Mouse (Mus musculus) forebrain, embryonic 12.5 days (tissue): ENCODE measurements at regions not wholly inside any gene's neighbourhood (a gene's known extent, or its start where the extent isn't known, plus 50 kb on each side); places are given as distances from the start of the nearest gene placed in this dataset.
A peak's percentile ranks its signal among the peaks of the same experiment; 100 is the strongest.

Experiments used
- ATAC-seq: fragments of 200-750 bp; cut with Nextera tagmentation; 2 replicates; pipeline ENCODE4 v1.8.0; 2017; ENCODE audit warnings: moderate TSS enrichment; ENCODE audit not compliant: low FRiP score
- H3K27ac ChIP-seq: fragments of 300-500 bp; sonication (generic); 2 replicates; pipeline ENCODE4 v1.5.1; 2016; ENCODE audit warnings: mild to moderate bottlenecking
- H3K27me3 ChIP-seq: fragments of 300-500 bp; sonication (generic); 2 replicates; pipeline ENCODE4 v1.6.1; 2016; ENCODE audit warnings: mild to moderate bottlenecking
- H3K36me3 ChIP-seq: fragments of 300-500 bp; sonication (generic); replicated peaks from 2 replicates; pipeline ENCODE4 v1.6.1; 2016; ENCODE audit warnings: mild to moderate bottlenecking
- H3K4me1 ChIP-seq: fragments of 300-500 bp; sonication (generic); 2 replicates; pipeline ENCODE4 v1.6.1; 2016
- H3K4me2 ChIP-seq: fragments of 300-500 bp; sonication (generic); 2 replicates; pipeline ENCODE4 v1.6.1; 2016; ENCODE audit warnings: mild to moderate bottlenecking, moderate library complexity
- H3K4me3 ChIP-seq: fragments of 300-500 bp; sonication (generic); replicated peaks from 2 replicates; pipeline ENCODE4 v1.5.1; 2016; ENCODE audit warnings: mild to moderate bottlenecking
- H3K9ac ChIP-seq: fragments of 300-500 bp; sonication (generic); 2 replicates; pipeline ENCODE4 v1.6.1; 2016; ENCODE audit warnings: mild to moderate bottlenecking
- H3K9me3 ChIP-seq: fragments of 300-500 bp; sonication (generic); 2 replicates; pipeline ENCODE4 v1.6.1; 2016
- WGBS: fragments of 180-500 bp; shearing (Covaris S2); methylation state at CpG from one replicate; pipeline ENCODE4 v1.1.7; 2016; 5-methylcytosine and 5-hydroxymethylcytosine counted together

DNA sequence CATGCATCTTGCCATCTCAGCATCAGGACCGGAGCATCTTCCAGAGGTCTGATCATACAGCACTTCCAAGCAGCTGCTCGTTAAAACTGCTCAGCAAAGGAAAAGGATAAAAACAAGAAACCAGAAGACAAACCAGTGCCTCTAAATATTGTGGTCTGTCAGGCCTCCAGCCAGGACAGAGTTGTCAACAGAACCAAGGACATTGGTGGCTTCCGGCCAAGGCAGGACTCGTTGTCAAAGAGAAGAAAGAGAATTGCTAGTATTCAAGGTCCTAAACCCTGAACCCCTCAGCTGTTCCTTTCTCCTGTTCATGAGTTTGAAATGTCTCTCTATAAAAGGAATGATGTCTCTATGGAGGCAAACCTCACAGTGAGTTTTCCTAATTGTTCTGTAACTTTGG, 155.0 kb downstream of the Sp3 start:
- no peak for ATAC-seq
- Histone ChIP-seq H3K4me1 (peaks cover 2% of the 10 kb centered on the region; the same call in 1 of the 2 replicates), H3K9me3 (no peaks in the 10 kb centered on the region), H3K4me2 (no peak overlapping the region), H3K9ac (no peak overlapping the region), H3K4me3 (no peak overlapping the region), H3K27me3 (no peaks in the 10 kb centered on the region), H3K36me3 (no peaks in the 10 kb centered on the region), H3K27ac (no peak overlapping the region)
- WGBS: 66% methylated on average over 4 of the region's 4 CpGs

DNA sequence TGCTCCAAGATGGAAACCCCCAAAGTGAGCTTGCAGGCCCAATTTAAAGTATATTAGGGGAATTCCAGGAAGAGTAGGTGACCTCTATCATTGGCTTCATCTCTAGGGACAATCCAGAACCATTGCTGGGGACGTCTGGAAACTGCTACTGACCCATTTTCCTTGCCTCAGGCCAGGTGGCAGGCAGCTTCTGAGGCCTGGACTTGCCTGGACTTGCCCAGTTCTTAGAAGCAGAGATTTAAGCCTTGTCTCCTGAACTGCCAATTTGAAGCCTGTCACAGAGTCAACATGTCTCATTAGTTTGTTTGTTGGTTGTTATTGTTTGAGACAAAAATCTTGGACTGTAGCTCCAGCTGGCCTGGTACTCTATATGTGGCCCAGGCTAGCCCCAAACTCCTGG, 151.1 kb downstream of the Sp3 start:
- Histone ChIP-seq H3K36me3 (no peaks in the 10 kb centered on the region), H3K9ac (no peak overlapping the region), H3K9me3 (no peaks in the 10 kb centered on the region), H3K4me3 (no peak overlapping the region), H3K27me3 (no peaks in the 10 kb centered on the region), H3K4me1 (peaks cover 2% of the 10 kb centered on the region; the same call in 1 of the 2 replicates), H3K27ac (no peak overlapping the region), H3K4me2 (no peak overlapping the region)
- no peak for ATAC-seq
- 19% methylated on average over 1 of the region's 1 CpGs for WGBS

DNA sequence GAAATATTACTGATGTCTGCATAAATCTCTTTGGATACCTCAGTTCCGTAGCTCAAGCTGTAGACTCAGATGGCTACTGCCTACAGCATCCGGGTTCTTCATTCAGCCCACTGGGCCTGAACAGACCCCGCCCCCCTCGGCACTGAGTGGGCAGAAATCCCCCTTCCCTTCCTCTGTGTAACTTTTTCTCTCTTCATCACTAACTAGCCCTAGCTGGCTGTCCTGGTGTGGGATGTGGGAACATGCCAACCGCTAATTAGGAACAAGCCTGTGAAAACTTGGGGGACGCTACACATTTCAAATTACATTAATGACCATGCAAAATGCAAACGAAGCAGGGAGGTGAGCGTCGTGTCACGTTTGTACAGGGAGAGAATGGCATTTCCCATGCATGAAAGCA, 147.5 kb downstream of the Sp3 start:
- H3K9me3 ChIP-seq: no peaks in the 10 kb centered on the region
- no peaks in the 10 kb centered on the region; the same call in 1 of the 2 replicates for H3K4me1 ChIP-seq
- peak; percentile 61; the same call in 1 of the 2 replicates for ATAC-seq
- no peak overlapping the region for H3K4me3 ChIP-seq
- WGBS: 68% methylated on average over 10 of the region's 10 CpGs
- H3K4me2 ChIP-seq: no peak overlapping the region
- no peak overlapping the region for H3K27ac ChIP-seq
- H3K27me3 ChIP-seq: no peaks in the 10 kb centered on the region
- H3K36me3 ChIP-seq: no peaks in the 10 kb centered on the region
- no peak overlapping the region for H3K9ac ChIP-seq

DNA sequence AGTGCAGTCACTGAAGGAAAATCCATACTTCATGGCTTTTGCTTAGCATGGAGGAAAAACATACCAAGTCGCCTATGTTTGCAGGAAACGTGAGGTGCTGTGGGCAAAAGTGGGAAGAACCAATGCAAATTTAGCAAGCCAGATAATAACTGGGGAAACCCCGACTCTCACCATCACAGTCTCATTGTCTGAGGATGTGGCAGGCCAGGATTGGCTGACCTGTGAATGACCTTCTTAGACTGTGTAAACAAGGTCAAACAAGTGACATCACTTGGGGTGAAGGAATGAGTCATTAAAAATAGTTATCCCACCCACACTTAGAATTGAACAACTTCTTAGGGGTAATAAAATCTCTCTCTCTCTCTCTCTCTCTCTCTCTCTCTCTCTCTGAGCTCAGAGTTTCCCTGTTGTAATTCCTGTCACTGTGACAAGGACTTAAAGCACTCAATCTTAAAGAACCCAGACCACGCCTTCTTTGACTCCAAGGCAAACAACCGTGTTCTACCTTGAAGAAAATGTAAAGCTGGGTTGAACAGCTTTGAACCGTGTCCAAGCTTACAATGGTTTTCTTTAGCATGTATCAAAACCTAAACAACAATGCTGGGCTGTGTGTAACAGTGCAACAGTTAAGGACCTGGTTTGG, 142.0 kb downstream of the Sp3 start:
- no peaks in the 10 kb centered on the region for H3K36me3 ChIP-seq
- H3K9me3 ChIP-seq: no peaks in the 10 kb centered on the region
- no peaks in the 10 kb centered on the region for H3K4me1 ChIP-seq
- H3K4me2 ChIP-seq: no peak overlapping the region
- no peak overlapping the region for H3K9ac ChIP-seq
- H3K27ac ChIP-seq: no peak overlapping the region
- H3K4me3 ChIP-seq: no peak overlapping the region
- WGBS: 59% methylated on average over 6 of the region's 6 CpGs
- no peak for ATAC-seq
- H3K27me3 ChIP-seq: no peaks in the 10 kb centered on the region

DNA sequence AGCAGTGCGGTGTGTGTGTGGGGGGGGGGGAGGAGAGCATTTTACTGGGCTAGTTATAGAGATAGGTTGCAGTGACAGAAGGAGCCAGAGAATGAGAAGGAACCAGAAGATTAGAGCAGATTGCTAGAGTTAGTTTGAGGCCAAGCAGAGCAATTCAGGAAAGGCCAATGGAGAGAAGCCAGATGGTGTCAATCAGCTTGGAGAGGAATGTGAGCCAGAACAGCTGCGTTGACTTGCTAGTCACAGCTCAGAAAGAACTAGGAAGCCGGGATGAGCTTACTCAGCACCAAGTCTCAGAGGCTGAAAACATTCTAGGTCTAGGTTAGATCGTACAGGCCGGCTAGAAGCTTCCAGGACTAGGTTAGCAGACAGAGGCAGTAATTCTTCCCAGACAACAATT, 140.6 kb downstream of the Sp3 start:
- Histone ChIP-seq H3K9me3 (no peaks in the 10 kb centered on the region), H3K9ac (no peak overlapping the region), H3K4me2 (no peak overlapping the region), H3K36me3 (no peaks in the 10 kb centered on the region), H3K27ac (no peak overlapping the region), H3K27me3 (no peaks in the 10 kb centered on the region), H3K4me1 (no peaks in the 10 kb centered on the region), H3K4me3 (no peak overlapping the region)
- 84% methylated on average over 5 of the region's 5 CpGs for WGBS
- ATAC-seq: no peak

DNA sequence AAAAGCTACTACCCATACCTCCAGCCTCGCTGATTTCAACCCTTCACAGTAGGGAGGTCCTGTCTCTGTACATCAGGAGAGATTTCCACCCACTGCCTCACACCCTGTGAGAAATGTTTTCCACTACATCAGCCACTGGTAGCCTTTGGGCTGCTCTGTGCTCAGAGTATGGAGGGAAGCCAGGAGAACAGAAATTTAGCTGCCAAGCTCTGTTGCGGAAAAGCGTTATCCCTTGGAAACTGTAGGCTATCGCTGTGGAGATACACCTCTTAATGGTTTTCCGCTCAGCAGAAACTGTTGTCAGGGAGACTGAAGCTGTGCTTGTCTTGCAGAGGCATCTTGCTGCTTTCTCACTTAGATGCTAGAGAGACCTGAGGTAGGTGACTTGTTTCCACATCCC, 138.9 kb downstream of the Sp3 start:
- Histone ChIP-seq H3K27ac (no peak overlapping the region), H3K4me3 (no peak overlapping the region), H3K36me3 (no peaks in the 10 kb centered on the region), H3K4me1 (no peaks in the 10 kb centered on the region), H3K4me2 (no peak overlapping the region), H3K9me3 (no peaks in the 10 kb centered on the region), H3K27me3 (no peaks in the 10 kb centered on the region), H3K9ac (no peak overlapping the region)
- ATAC-seq: no peak
- 90% methylated on average over 5 of the region's 5 CpGs for WGBS

DNA sequence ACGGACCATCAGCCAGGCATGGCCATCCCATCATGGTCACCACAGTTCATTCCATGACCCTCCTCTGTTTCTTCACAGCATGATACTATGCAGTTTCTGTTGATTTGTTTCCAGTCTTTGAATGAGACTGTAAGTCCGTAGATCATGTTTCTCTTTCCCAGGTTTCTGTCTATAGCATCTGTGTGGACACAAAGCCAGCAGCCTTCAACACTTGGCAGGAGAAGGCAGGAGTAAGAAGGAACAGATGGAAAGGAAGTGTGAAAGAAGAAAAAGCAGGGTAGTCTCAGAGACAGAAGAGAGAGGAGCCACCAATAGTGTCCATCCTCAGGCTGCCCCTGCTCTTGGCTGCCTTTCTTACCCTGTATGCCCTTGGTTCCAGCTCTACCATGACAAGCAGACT, 136.6 kb downstream of the Sp3 start:
- no peaks in the 10 kb centered on the region for H3K4me1 ChIP-seq
- 90% methylated on average over 2 of the region's 2 CpGs for WGBS
- no peak for ATAC-seq
- H3K36me3 ChIP-seq: no peaks in the 10 kb centered on the region
- H3K4me3 ChIP-seq: no peak overlapping the region
- no peaks in the 10 kb centered on the region for H3K9me3 ChIP-seq
- no peak overlapping the region for H3K27ac ChIP-seq
- no peak overlapping the region for H3K4me2 ChIP-seq
- no peak overlapping the region for H3K9ac ChIP-seq
- H3K27me3 ChIP-seq: no peaks in the 10 kb centered on the region

DNA sequence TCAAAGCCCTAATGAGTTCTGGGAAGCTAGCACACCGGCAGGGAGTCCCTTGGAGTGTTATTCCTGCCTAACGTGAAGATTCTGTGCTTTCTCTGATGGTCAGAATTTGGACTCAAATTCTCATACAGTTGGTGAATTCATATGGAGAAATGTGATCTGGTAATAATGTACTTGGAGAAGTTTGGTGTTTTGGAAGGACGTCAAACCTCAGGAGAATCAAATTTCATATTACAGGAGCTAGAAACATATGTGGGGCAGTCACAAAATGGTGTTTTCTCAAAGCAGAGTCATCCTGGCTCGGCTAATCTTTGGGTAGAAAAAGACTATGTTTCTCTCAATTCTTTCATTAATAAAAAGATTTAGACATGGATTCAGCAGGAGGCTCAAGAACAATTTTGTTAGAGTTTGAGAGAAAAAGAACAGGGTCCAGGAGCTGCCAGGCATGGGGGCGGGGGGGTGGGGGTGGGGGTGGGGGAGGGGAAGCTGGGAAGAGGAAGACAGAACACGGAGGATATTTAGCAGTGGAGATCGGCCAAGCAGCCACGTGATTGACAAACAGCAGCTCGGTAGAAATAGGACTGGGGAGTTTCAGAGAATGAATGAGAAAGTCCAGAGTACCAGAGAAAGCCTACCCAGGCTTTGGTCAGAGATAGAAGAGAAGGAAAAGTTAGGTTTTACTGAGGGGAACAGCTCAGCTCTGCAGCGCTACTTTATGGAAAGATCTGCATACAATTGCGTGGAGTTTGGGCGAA, 130.6 kb downstream of the Sp3 start:
- Histone ChIP-seq H3K4me2 (no peak overlapping the region), H3K4me3 (no peak overlapping the region), H3K27me3 (no peaks in the 10 kb centered on the region), H3K27ac (no peak overlapping the region), H3K9me3 (no peaks in the 10 kb centered on the region), H3K9ac (no peak overlapping the region), H3K4me1 (peaks cover 8% of the 10 kb centered on the region), H3K36me3 (no peaks in the 10 kb centered on the region)
- no peak for ATAC-seq
- WGBS: 53% methylated on average over 12 of the region's 12 CpGs

DNA sequence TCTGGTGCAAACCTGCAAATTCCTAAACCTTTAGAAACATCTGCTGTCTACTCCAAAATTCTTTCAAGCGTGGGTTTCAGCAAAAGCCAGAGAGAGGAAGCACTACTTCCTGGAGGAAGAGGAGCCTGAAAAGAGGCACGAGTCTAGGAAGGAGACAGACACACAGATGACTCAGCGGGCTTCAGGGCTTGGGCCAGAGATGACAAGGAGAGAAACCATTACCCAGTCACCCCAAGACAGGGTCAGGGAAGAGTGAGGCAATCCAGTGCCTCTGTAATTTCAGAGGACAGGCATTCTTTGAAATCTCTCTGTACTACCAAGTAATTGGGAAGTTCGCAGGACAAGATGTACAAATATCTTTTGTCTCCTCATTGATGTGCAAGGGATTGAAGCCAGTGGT, 127.7 kb downstream of the Sp3 start:
- H3K27ac ChIP-seq: no peak overlapping the region
- no peaks in the 10 kb centered on the region for H3K36me3 ChIP-seq
- H3K4me3 ChIP-seq: no peak overlapping the region
- no peaks in the 10 kb centered on the region for H3K27me3 ChIP-seq
- ATAC-seq: no peak
- H3K4me1 ChIP-seq: peaks cover 8% of the 10 kb centered on the region
- WGBS: 87% methylated on average over 4 of the region's 4 CpGs
- H3K9ac ChIP-seq: no peak overlapping the region
- no peak overlapping the region for H3K4me2 ChIP-seq
- H3K9me3 ChIP-seq: no peaks in the 10 kb centered on the region

DNA sequence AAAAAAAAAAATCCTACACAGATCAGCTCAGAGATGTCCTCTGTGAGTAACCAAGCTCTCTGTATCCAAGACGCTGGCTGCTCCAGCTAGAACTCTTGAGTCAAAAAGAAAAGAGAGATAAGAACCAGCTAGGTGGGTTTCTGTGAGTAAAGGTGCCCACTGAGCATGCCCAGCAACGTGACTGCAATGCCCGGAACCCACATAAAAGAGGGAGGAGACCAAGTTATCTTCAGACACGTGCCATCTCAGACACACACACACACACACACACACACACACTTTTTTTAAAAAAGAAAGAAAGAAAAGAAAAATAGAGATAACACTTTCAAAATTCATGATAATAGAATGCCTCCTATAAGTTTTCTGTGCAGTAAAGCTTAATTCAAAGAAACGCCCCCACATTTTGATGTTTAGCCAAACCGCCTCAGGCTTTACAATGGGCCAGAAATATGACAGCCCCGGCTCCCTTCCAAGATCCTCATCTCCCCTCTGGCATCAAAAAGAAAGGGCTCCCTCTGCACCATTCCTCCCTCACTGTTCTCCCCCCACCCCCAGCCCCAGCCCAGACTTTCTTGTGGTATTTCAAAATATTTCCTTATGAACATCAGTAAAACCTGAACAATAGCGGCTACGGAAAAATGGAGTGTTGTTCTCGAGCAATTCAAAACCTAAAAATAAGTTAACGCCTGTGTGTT, 124.8 kb downstream of the Sp3 start:
- ATAC-seq: no peak
- no peaks in the 10 kb centered on the region for H3K27me3 ChIP-seq
- H3K4me1 ChIP-seq: no peaks in the 10 kb centered on the region
- no peak overlapping the region for H3K27ac ChIP-seq
- no peak overlapping the region for H3K9ac ChIP-seq
- no peak overlapping the region for H3K4me2 ChIP-seq
- H3K9me3 ChIP-seq: no peaks in the 10 kb centered on the region
- no peak overlapping the region for H3K4me3 ChIP-seq
- no peaks in the 10 kb centered on the region for H3K36me3 ChIP-seq
- WGBS: 87% methylated on average over 11 of the region's 11 CpGs

DNA sequence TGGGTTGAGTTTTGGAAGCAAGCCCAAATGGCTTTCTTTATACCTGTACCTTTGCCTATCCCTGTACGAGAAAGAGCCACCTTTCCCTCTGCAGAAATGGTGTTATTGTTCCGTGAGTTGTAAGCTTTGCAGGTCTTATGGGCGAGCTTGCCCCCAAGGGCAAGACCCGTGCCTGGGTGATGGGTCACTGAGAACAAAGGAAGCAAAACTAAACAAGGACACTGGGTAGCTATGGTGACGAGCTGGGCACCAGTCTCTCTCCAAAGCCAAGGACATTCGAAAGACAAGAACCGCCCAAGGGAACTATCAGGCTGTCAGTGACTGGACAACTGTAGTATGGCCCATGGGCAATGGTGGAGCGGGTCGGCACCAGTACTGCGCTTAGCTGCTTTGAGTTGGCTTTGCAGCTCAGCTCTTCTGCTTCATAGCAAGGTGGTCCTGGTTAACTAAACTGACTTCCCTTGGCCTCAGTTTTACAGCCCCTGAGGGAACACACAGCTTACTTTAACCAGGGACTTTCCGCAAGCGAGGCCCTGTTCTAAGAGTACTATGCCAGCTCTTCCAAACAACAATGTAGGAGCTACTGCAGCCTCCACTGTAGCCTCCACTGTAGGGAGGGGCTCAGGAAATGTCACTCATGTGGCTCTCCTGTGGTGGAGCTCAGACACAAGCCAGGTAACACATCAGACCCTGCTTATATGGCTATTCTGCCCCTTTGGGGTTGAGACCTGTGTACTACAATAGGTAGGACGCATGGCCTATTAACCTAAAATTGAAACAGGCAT, 124.1 kb downstream of the Sp3 start:
- Histone ChIP-seq H3K9ac (no peak overlapping the region), H3K4me3 (no peak overlapping the region), H3K9me3 (no peaks in the 10 kb centered on the region), H3K27ac (no peak overlapping the region), H3K36me3 (no peaks in the 10 kb centered on the region), H3K4me2 (no peak overlapping the region), H3K4me1 (no peaks in the 10 kb centered on the region), H3K27me3 (no peaks in the 10 kb centered on the region)
- WGBS: 84% methylated on average over 13 of the region's 13 CpGs
- ATAC-seq: no peak

DNA sequence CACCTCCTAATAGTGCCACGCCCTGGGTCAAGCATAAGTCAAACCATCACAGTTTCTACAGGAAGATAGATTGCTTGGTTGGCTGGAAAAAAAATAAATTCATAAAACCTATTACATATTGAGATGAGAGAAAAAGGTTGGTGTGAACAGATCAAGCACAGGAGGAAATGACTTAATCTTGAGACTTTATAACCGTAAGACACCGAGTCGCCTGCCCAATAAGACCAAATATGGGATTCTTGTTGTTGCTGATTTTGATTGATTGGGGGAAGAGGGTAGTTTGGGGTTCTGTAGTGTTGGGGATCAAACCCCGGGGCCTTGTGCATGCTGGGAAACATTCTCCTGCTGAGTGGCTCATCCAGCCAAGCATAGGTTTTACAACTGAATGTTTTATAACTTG, 122.9 kb downstream of the Sp3 start:
- H3K36me3 ChIP-seq: no peaks in the 10 kb centered on the region

More for the DNA sequence above, 122.9 kb downstream of the Sp3 start:
- H3K9me3 ChIP-seq: no peaks in the 10 kb centered on the region
- 92% methylated on average over 5 of the region's 5 CpGs for WGBS
- no peak overlapping the region for H3K4me3 ChIP-seq
- no peaks in the 10 kb centered on the region for H3K27me3 ChIP-seq
- H3K4me2 ChIP-seq: no peak overlapping the region
- no peak overlapping the region for H3K27ac ChIP-seq
- no peaks in the 10 kb centered on the region for H3K4me1 ChIP-seq
- H3K9ac ChIP-seq: no peak overlapping the region
- no peak for ATAC-seq
